Mouse (Mus musculus) liver, embryonic 12.5 days (tissue): ENCODE data around the gene Wdr46. TPM values are rescaled to one million over a fixed set of nuclear protein-coding genes. Genes with fewer than 3 reads are reported as not detected.
"Not testable (repeated sequence)": the region's sequence is repeated elsewhere in the genome, so short reads cannot be mapped to it uniquely, and the experiment has no call there.

ENCODE experiments used
- ATAC-seq: fragments of 200-750 bp; cut with Nextera tagmentation; 2 replicates; pipeline ENCODE4 v1.8.0; 2017; ENCODE audit warnings: moderate number of reproducible peaks, mild to moderate bottlenecking, moderate library complexity
- H3K27ac ChIP-seq: fragments of 300-500 bp; sonication (generic); 2 replicates; pipeline ENCODE4 v1.5.1; 2016; ENCODE audit warnings: mild to moderate bottlenecking
- H3K27me3 ChIP-seq: fragments of 300-500 bp; sonication (generic); replicated peaks from 2 replicates; pipeline ENCODE4 v1.6.1; 2016; ENCODE audit warnings: mild to moderate bottlenecking, moderate library complexity
- H3K36me3 ChIP-seq: fragments of 300-500 bp; sonication (generic); 2 replicates; pipeline ENCODE4 v1.6.1; 2016; ENCODE audit warnings: mild to moderate bottlenecking, moderate library complexity
- H3K4me1 ChIP-seq: fragments of 300-500 bp; sonication (generic); 2 replicates; pipeline ENCODE4 v1.6.1; 2016
- H3K4me2 ChIP-seq: fragments of 300-500 bp; sonication (generic); 2 replicates; pipeline ENCODE4 v1.6.1; 2016; ENCODE audit warnings: mild to moderate bottlenecking, moderate library complexity
- H3K4me3 ChIP-seq: fragments of 300-500 bp; sonication (generic); 2 replicates; pipeline ENCODE4 v1.5.1; 2016; ENCODE audit warnings: mild to moderate bottlenecking, moderate library complexity
- H3K9ac ChIP-seq: fragments of 300-500 bp; sonication (generic); 2 replicates; pipeline ENCODE4 v1.6.1; 2016; ENCODE audit warnings: mild to moderate bottlenecking, moderate library complexity
- H3K9me3 ChIP-seq: fragments of 300-500 bp; sonication (generic); replicated peaks from 2 replicates; pipeline ENCODE4 v1.6.1; 2016; ENCODE audit warnings: mild to moderate bottlenecking, moderate library complexity
- WGBS: fragments of 180-500 bp; shearing (Covaris S2); methylation state at CpG from one replicate; pipeline ENCODE4 v1.1.7; 2016; ENCODE audit not compliant: insufficient replicate concordance; 5-methylcytosine and 5-hydroxymethylcytosine counted together
- polyA plus RNA-seq: library from polyadenylated mRNA; unstranded; fragments of >200 nt; fragmentation: Nextera tagmentation; extraction: Ambion mirVana; gene quantifications from 2 replicates; pipeline ENCODE4 v1.2.1, GENCODE M21; 2016

Wdr46 gene
- polyA plus RNA-seq, 1 experiment from 2014 or later: 52.7 TPM

DNA sequence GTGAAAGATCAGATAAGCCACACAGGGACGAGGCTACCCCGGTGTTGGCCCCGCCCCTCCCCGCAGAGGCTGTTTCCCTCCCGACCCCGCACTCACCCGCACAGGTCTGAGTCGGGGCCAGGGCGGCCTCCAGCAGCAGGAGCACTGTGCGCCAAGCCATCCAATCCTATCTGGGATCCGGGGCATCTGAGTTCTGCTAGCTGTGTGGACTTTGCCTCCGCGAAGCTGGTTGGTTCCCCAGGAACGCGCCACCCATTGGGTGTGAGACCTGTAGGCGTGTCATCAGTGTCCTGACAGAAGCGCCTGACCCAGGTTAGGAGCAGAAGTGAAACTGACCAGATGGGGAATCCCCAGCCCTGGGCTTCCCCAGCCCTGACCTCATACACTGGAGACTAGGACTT is 38.2 kb downstream of the Wdr46 start:
- H3K27me3 ChIP-seq: peaks cover 47% of the 10 kb centered on the region
- H3K4me1 ChIP-seq: peaks cover 45% of the 10 kb centered on the region
- H3K4me3 ChIP-seq: peak overlapping the region; percentile 59
- peak overlapping the region; percentile 67 for H3K27ac ChIP-seq
- under 1% methylated on average over 17 of the region's 17 CpGs for WGBS
- peak overlapping the region; percentile 89 for H3K4me2 ChIP-seq
- H3K9ac ChIP-seq: peak overlapping the region; percentile 62
- no peaks in the 10 kb centered on the region for H3K36me3 ChIP-seq
- H3K9me3 ChIP-seq: no peaks in the 10 kb centered on the region
- ATAC-seq: peak; percentile 79

- H3K4me2 ChIP-seq: 0 out of 2 replicates have a peak overlapping the region, but pooled peaks have one; percentile 89
- ATAC-seq: no peak
- 53% methylated on average over 6 of the region's 6 CpGs for WGBS
- H3K36me3 ChIP-seq: no peaks in the 10 kb centered on the region
- H3K4me1 ChIP-seq: peaks cover 42% of the 10 kb centered on the region
- H3K9me3 ChIP-seq: no peaks in the 10 kb centered on the region
- peaks cover 44% of the 10 kb centered on the region for H3K27me3 ChIP-seq
- peak overlapping the region; percentile 67; the same call in 1 of the 2 replicates for H3K27ac ChIP-seq
- no peak overlapping the region for H3K9ac ChIP-seq
- H3K4me3 ChIP-seq: no peak overlapping the region
These were observed 39.1 kb downstream of the Wdr46 start for GRCm38 (mm10) chr17:33979512-33980050.

GRCm38 (mm10) chr17:33980181-33981035 is 39.9 kb downstream of the Wdr46 start:
- Histone ChIP-seq H3K9me3 (no peaks in the 10 kb centered on the region), H3K27me3 (peaks cover 44% of the 10 kb centered on the region), H3K4me1 (peaks cover 42% of the 10 kb centered on the region), H3K4me3 (no peak overlapping the region), H3K9ac (0 out of 2 replicates have a peak overlapping the region, but pooled peaks have one; percentile 30), H3K27ac (0 out of 2 replicates have a peak overlapping the region, but pooled peaks have one; percentile 48), H3K4me2 (peak overlapping the region; percentile 78), H3K36me3 (no peaks in the 10 kb centered on the region)
- no peak for ATAC-seq
- WGBS: 69% methylated on average over 19 of the region's 19 CpGs

- peak; percentile 82 for ATAC-seq
- peak overlapping the region; percentile 79 for H3K27ac ChIP-seq
- H3K9ac ChIP-seq: peak overlapping the region; percentile 64
- H3K4me3 ChIP-seq: peak overlapping the region; percentile 63
- H3K27me3 ChIP-seq: peaks cover 42% of the 10 kb centered on the region
- not testable (repeated sequence) for H3K9me3 ChIP-seq, H3K36me3 ChIP-seq
- 1% methylated on average over 27 of the region's 27 CpGs for WGBS
- H3K4me2 ChIP-seq: peak overlapping the region; percentile 78
- peaks cover 42% of the 10 kb centered on the region for H3K4me1 ChIP-seq
These were observed 40.9 kb downstream of the Wdr46 start for GRCm38 (mm10) chr17:33981192-33981909.

- Histone ChIP-seq H3K27me3 (peaks cover 34% of the 10 kb centered on the region), H3K4me1 (peaks cover 42% of the 10 kb centered on the region), H3K4me3 (peak overlapping the region; percentile 63; the same call in 1 of the 2 replicates), H3K4me2 (peak overlapping the region; percentile 78)
- not testable (repeated sequence) for H3K36me3 ChIP-seq, H3K9ac ChIP-seq, H3K27ac ChIP-seq, ATAC-seq, H3K9me3 ChIP-seq
- WGBS: 5% methylated on average over 8 of the region's 8 CpGs
These were observed 41.7 kb downstream of the Wdr46 start for GRCm38 (mm10) chr17:33982136-33982535.

DNA sequence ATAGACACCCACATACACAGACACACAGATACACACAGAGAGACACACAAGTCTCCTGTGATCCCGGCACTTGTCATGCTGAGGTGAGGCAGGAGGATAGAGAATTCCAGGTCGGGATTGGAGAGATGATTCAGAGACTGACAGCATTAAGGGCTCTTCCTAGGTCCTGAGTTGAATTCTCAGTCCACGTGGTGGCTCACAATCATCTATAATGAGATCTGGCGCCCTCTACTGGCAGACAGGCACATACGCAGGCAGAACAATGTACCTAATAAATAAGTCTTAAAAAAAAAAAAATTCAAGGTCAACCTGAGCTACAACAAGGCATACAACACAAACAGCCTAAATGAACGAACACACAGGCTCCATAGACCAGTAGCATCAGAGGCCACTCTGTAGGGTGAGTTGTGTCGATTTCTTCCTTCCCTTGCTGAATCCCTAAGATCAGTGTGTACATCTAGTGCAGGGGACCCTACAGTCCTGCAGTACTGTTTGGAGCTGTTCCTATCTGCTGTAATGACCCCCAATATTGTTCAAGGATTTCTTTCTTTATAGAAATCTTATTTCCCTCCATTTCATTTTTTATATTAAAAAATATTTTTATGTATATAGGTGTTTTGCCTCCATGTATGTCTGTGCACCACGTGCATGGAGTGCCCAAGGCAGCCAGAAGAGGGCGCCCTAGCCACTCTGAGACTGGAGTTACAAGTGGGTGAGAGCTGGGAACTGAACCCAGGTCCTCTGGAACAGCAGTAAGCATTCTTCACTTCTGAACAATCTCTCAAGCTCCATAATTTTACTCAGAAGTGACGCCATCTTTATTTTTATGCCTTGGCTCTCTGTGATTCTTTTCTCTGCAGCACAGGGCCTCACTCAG is 51.6 kb downstream of the Wdr46 start:
- Histone ChIP-seq H3K4me1 (no peaks in the 10 kb centered on the region), H3K27me3 (peaks cover 19% of the 10 kb centered on the region; the same call in 1 of the 2 replicates), H3K27ac (no peak overlapping the region), H3K9me3 (no peaks in the 10 kb centered on the region), H3K9ac (no peak overlapping the region), H3K4me2 (no peak overlapping the region), H3K36me3 (no peaks in the 10 kb centered on the region), H3K4me3 (no peak overlapping the region)
- no peak for ATAC-seq
- 28% methylated on average over 10 of the region's 10 CpGs for WGBS

DNA sequence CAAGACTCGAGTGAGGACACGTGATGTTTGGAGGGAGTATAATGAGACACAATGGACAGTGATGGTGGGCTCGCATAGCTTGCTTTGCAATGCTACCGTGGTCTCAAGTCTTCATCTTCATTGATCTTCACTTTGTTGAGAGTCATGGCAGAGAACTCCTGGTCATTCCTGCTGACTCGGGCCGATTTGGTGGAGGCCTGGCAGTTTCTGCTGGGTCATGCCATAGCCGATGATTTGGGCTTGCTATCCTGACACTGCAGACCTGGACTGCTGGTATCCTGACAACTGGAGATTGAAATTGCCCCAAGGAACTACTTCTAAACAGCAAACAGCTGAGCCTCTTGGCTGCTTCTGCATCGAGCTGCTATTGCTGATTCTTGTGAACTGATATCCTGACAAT is 54.5 kb downstream of the Wdr46 start:
- Histone ChIP-seq H3K27ac (no peak overlapping the region), H3K36me3 (no peaks in the 10 kb centered on the region), H3K4me2 (no peak overlapping the region), H3K4me1 (peaks cover 14% of the 10 kb centered on the region), H3K4me3 (no peak overlapping the region), H3K9me3 (no peaks in the 10 kb centered on the region), H3K27me3 (peaks cover 16% of the 10 kb centered on the region), H3K9ac (no peak overlapping the region)
- 80% methylated on average over 8 of the region's 8 CpGs for WGBS
- ATAC-seq: no peak

GRCm38 (mm10) chr17:33995651-33996050 is 55.2 kb downstream of the Wdr46 start:
- Histone ChIP-seq H3K4me2 (no peak overlapping the region), H3K36me3 (no peaks in the 10 kb centered on the region), H3K4me3 (no peak overlapping the region), H3K9me3 (no peaks in the 10 kb centered on the region), H3K4me1 (peaks cover 21% of the 10 kb centered on the region), H3K27me3 (peaks cover 22% of the 10 kb centered on the region), H3K9ac (no peak overlapping the region), H3K27ac (no peak overlapping the region)
- 47% methylated on average over 3 of the region's 3 CpGs for WGBS
- no peak for ATAC-seq

DNA sequence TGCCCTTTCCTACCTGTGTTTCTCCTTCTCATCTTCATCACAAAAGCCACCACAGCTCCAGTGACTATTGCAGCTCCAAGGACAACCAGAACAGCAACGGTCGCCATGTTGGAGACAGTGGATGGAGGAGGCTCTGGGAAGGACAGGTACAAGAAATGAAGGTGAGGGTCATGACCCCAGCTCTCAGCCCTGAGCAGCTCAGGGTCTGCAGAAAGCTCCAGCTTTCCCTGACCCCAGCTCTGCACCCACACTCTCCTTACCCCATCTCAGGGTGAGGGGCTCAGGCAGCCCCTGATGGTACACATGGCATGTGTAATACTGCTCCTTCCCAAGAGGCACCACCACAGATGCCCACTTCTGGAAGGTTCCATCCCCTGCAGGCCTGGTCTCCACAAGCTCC is 56.6 kb downstream of the Wdr46 start:
- not testable (repeated sequence) for ATAC-seq, H3K27ac ChIP-seq, H3K9me3 ChIP-seq, H3K9ac ChIP-seq, H3K36me3 ChIP-seq, H3K4me3 ChIP-seq, H3K4me2 ChIP-seq
- Histone ChIP-seq H3K4me1 (peaks cover 22% of the 10 kb centered on the region), H3K27me3 (peaks cover 36% of the 10 kb centered on the region)
- WGBS: 67% methylated on average over 2 of the region's 2 CpGs

- ATAC-seq, H3K9ac ChIP-seq, H3K27ac ChIP-seq, H3K36me3 ChIP-seq, H3K9me3 ChIP-seq: not testable (repeated sequence)
- Histone ChIP-seq H3K4me1 (peaks cover 22% of the 10 kb centered on the region), H3K4me3 (peak overlapping the region; percentile 65; the same call in 1 of the 2 replicates), H3K27me3 (peaks cover 38% of the 10 kb centered on the region), H3K4me2 (peak overlapping the region; percentile 94)
- WGBS: 28% methylated on average over 5 of the region's 5 CpGs
These were observed 58.2 kb downstream of the Wdr46 start for GRCm38 (mm10) chr17:33998697-33999096.
